Mouse (Mus musculus): ENCODE measurements around the gene Mnat1. TPM values are rescaled to one million over a fixed set of nuclear protein-coding genes. Genes with fewer than 3 reads are reported as not detected.
A peak's percentile ranks its signal among the peaks of the same experiment; 100 is the strongest.

The Mnat1 gene
- polyA plus RNA-seq, 1 experiment: 30.9 TPM

- Histone ChIP-seq H3K27me3 (ENCODE audit: control insufficient read depth, insufficient read depth, insufficient read length) (no peaks in the 10 kb centered on the region), H3K79me3 (ENCODE audit: low read depth) (peaks cover 5% of the 10 kb centered on the region), H3K4me3 (ENCODE audit: insufficient read depth, poor library complexity, severe bottlenecking) (no peak overlapping the region), H3ac (ENCODE audit: control insufficient read depth, insufficient read length, low read depth) (no peak overlapping the region), H3K79me2 (ENCODE audit: control insufficient read depth, insufficient read depth) (peaks cover 22% of the 10 kb centered on the region), H3K36me3 (ENCODE audit: control insufficient read depth, insufficient read depth) (peaks cover 21% of the 10 kb centered on the region)
- no peak for TF ChIP-seq USF1 (IDR thresholded peaks at IDR 0.05; ENCODE audit: low read depth)
Measured at GRCm38 (mm10) chr12:73304636-73305035, 181.1 kb downstream of the Mnat1 start.

GRCm38 (mm10) chr12:73307750-73308149 is 184.2 kb downstream of the Mnat1 start:
- no peak for TF ChIP-seq MAX (IDR thresholded peaks at IDR 0.05)
- TF ChIP-seq FOSL1 (IDR thresholded peaks at IDR 0.05; ENCODE audit: insufficient read depth, low read length, poor library complexity, severe bottlenecking): peak; percentile 90
- TF ChIP-seq MYOG (IDR thresholded peaks at IDR 0.05; ENCODE audit: control insufficient read depth, extremely low read depth, insufficient read length): no peak
- TF ChIP-seq USF1 (IDR thresholded peaks at IDR 0.05; ENCODE audit: low read depth): no peak
- no peak for TF ChIP-seq CTCF (IDR thresholded peaks at IDR 0.05; ENCODE audit: control insufficient read depth, insufficient read depth, insufficient read length)
- TF ChIP-seq CEBPB (IDR thresholded peaks at IDR 0.05; ENCODE audit: low read depth): peak; percentile 61
- no peak overlapping the region for H3ac ChIP-seq (ENCODE audit: control insufficient read depth, insufficient read length, low read depth)
- no peak overlapping the region for H3K4me3 ChIP-seq (ENCODE audit: insufficient read depth, poor library complexity, severe bottlenecking)
- peaks cover 26% of the 10 kb centered on the region for H3K79me2 ChIP-seq (ENCODE audit: control insufficient read depth, insufficient read depth)
- H3K79me3 ChIP-seq (ENCODE audit: low read depth): peaks cover 7% of the 10 kb centered on the region
- H3K36me3 ChIP-seq (ENCODE audit: control insufficient read depth, insufficient read depth): peaks cover 20% of the 10 kb centered on the region
- no peaks in the 10 kb centered on the region for H3K27me3 ChIP-seq (ENCODE audit: control insufficient read depth, insufficient read depth, insufficient read length)

- peaks cover 7% of the 10 kb centered on the region for H3K79me3 ChIP-seq (ENCODE audit: low read depth)
- H3K4me3 ChIP-seq (ENCODE audit: insufficient read depth, poor library complexity, severe bottlenecking): no peak overlapping the region
- TF ChIP-seq MYOD1 (IDR thresholded peaks at IDR 0.05; ENCODE audit: control insufficient read depth, insufficient read length, low read depth): no peak
- no peak for TF ChIP-seq MAX (IDR thresholded peaks at IDR 0.05)
- no peak for TF ChIP-seq CEBPB (IDR thresholded peaks at IDR 0.05; ENCODE audit: low read depth)
- TF ChIP-seq MYOG (IDR thresholded peaks at IDR 0.05; ENCODE audit: control insufficient read depth, extremely low read depth, insufficient read length): no peak
- no peak overlapping the region for H3ac ChIP-seq (ENCODE audit: control insufficient read depth, insufficient read length, low read depth)
- H3K27me3 ChIP-seq (ENCODE audit: control insufficient read depth, insufficient read depth, insufficient read length): no peaks in the 10 kb centered on the region
- H3K36me3 ChIP-seq (ENCODE audit: control insufficient read depth, insufficient read depth): peaks cover 20% of the 10 kb centered on the region
- peaks cover 26% of the 10 kb centered on the region for H3K79me2 ChIP-seq (ENCODE audit: control insufficient read depth, insufficient read depth)
Measured at GRCm38 (mm10) chr12:73308711-73309110, 185.2 kb downstream of the Mnat1 start.

- H3K27me3 ChIP-seq (ENCODE audit: control insufficient read depth, insufficient read depth, insufficient read length): no peaks in the 10 kb centered on the region
Measured at GRCm38 (mm10) chr12:73317706-73318686, 194.5 kb downstream of the Mnat1 start.

More at GRCm38 (mm10) chr12:73317706-73318686, 194.5 kb downstream of the Mnat1 start:
- no peak overlapping the region for H3K4me3 ChIP-seq (ENCODE audit: insufficient read depth, poor library complexity, severe bottlenecking)
- no peaks in the 10 kb centered on the region for H3K79me3 ChIP-seq (ENCODE audit: low read depth)
- no peaks in the 10 kb centered on the region for H3K79me2 ChIP-seq (ENCODE audit: control insufficient read depth, insufficient read depth)
- TF ChIP-seq MYOG (IDR thresholded peaks at IDR 0.05; ENCODE audit: control insufficient read depth, extremely low read depth, insufficient read length): no peak
- no peak for TF ChIP-seq MAX (IDR thresholded peaks at IDR 0.05)
- TF ChIP-seq CEBPB (IDR thresholded peaks at IDR 0.05; ENCODE audit: low read depth): no peak
- TF ChIP-seq USF1 (IDR thresholded peaks at IDR 0.05; ENCODE audit: low read depth): no peak
- TF ChIP-seq CTCF (IDR thresholded peaks at IDR 0.05; ENCODE audit: control insufficient read depth, insufficient read depth, insufficient read length): no peak
- TF ChIP-seq FOSL1 (IDR thresholded peaks at IDR 0.05; ENCODE audit: insufficient read depth, low read length, poor library complexity, severe bottlenecking): no peak
- TF ChIP-seq MYOD1 (IDR thresholded peaks at IDR 0.05; ENCODE audit: control insufficient read depth, insufficient read length, low read depth): no peak
- peaks cover 18% of the 10 kb centered on the region for H3K36me3 ChIP-seq (ENCODE audit: control insufficient read depth, insufficient read depth)
- H3ac ChIP-seq (ENCODE audit: control insufficient read depth, insufficient read length, low read depth): no peak overlapping the region

Other genes with a start within 250 kb of the Mnat1 start
- gene Six6, start 183.8 kb upstream of the Mnat1 start, polyA plus RNA-seq (2012; fragmentation: generic; extraction: Trizol): not detected
- not detected for gene 4930447C04Rik, start 182.9 kb upstream of the Mnat1 start, polyA plus RNA-seq (2012; fragmentation: generic; extraction: Trizol)
- 72.4 TPM for gene Six1, start 69.8 kb upstream of the Mnat1 start, polyA plus RNA-seq (2012; fragmentation: generic; extraction: Trizol)
- 5.4 TPM for gene Six4, start 10.3 kb upstream of the Mnat1 start, polyA plus RNA-seq (2012; fragmentation: generic; extraction: Trizol)
- 8.3 TPM for gene Trmt5, start 163.0 kb downstream of the Mnat1 start, polyA plus RNA-seq (2012; fragmentation: generic; extraction: Trizol)
- 13.1 TPM for gene Slc38a6, start 163.1 kb downstream of the Mnat1 start, polyA plus RNA-seq (2012; fragmentation: generic; extraction: Trizol)

All from C2C12 (cell line).